Mouse (Mus musculus) retina, embryonic 14.5 days (tissue): ENCODE data around the gene Enpp7.

ENCODE experiments used
- DNase-seq: peaks from one replicate; pipeline ENCODE4 v3.0.0-alpha.2; 2015; ENCODE audit warnings: low spot score

The Enpp7 gene

GRCm38 (mm10) chr11:118987999-118988398 is at the start of gene Enpp7:
Gene Enpp7 (plus strand): TSS chr11:118988188.
- no peak for DNase-seq

GRCm38 (mm10) chr11:118939731-118940130 is 48.3 kb upstream of the Enpp7 start:
- no peak for DNase-seq

- no peak for DNase-seq
Observed at GRCm38 (mm10) chr11:118940539-118940938, 47.4 kb upstream of the Enpp7 start.

GRCm38 (mm10) chr11:118941268-118941667 is 46.7 kb upstream of the Enpp7 start:
- DNase-seq, result no peak

GRCm38 (mm10) chr11:118945868-118946267 is 42.1 kb upstream of the Enpp7 start:
- DNase-seq, result no peak

- no peak for DNase-seq
Observed at GRCm38 (mm10) chr11:118955016-118955415, 33.0 kb upstream of the Enpp7 start.

- no peak for DNase-seq
Observed at GRCm38 (mm10) chr11:118957070-118957471, 30.9 kb upstream of the Enpp7 start.

GRCm38 (mm10) chr11:118960649-118961048 is 27.3 kb upstream of the Enpp7 start:
- no peak for DNase-seq

GRCm38 (mm10) chr11:118962478-118962877 is 25.5 kb upstream of the Enpp7 start:
- DNase-seq, result no peak

GRCm38 (mm10) chr11:118963926-118964325 is 24.1 kb upstream of the Enpp7 start:
- DNase-seq, result no peak

GRCm38 (mm10) chr11:118965078-118965477 is 22.9 kb upstream of the Enpp7 start:
- DNase-seq, result no peak

GRCm38 (mm10) chr11:118971470-118972034 is 16.4 kb upstream of the Enpp7 start:
- DNase-seq, result peak; percentile 75

- peak; percentile 70 for DNase-seq
Observed at GRCm38 (mm10) chr11:118972431-118973377, 15.3 kb upstream of the Enpp7 start.

GRCm38 (mm10) chr11:118974340-118974739 is 13.6 kb upstream of the Enpp7 start:
- DNase-seq, result no peak

- peak; percentile 97 for DNase-seq
Observed at GRCm38 (mm10) chr11:118975427-118975826, 12.6 kb upstream of the Enpp7 start.

- DNase-seq, result peak; percentile 50
Observed at GRCm38 (mm10) chr11:118975917-118976316, 12.1 kb upstream of the Enpp7 start.

- DNase-seq, result no peak
Observed at GRCm38 (mm10) chr11:118980388-118980787, 7.6 kb upstream of the Enpp7 start.

GRCm38 (mm10) chr11:118981012-118981776 is 6.8 kb upstream of the Enpp7 start:
- DNase-seq, result no peak

- no peak for DNase-seq
Observed at GRCm38 (mm10) chr11:118982593-118983113, 5.3 kb upstream of the Enpp7 start.

- DNase-seq, result no peak
Observed at GRCm38 (mm10) chr11:118985571-118985970, 2.4 kb upstream of the Enpp7 start.

GRCm38 (mm10) chr11:118992781-118993180 is 4.8 kb downstream of the Enpp7 start:
- no peak for DNase-seq

GRCm38 (mm10) chr11:118995448-118995847 is 7.5 kb downstream of the Enpp7 start:
- peak; percentile 69 for DNase-seq
